Mouse (Mus musculus): ENCODE results near the gene Hyal2. TPM values are rescaled to one million over a fixed set of nuclear protein-coding genes. Genes with fewer than 3 reads are reported as not detected.

The Hyal2 gene
- total RNA-seq, 2 experiments from 2014 or later: 9.3 to 10.1 TPM

Other genes with a start within 250 kb of the Hyal2 start
- 10 to 100 TPM; 17.2 to 18.2 TPM for gene Hemk1, start 229.6 kb upstream of the Hyal2 start, total RNA-seq (2021)
- gene 6430571L13Rik, start 227.3 kb upstream of the Hyal2 start, total RNA-seq (2021): 1 to 10 TPM; 3.7 to 4.0 TPM
- 10 to 100 TPM; 25.4 to 40.2 TPM for gene Cacna2d2, start 168.3 kb upstream of the Hyal2 start, total RNA-seq (2021)
- 10 to 100 TPM; 33.3 to 36.5 TPM for gene Tmem115, start 34.0 kb upstream of the Hyal2 start, total RNA-seq (2021)
- 10 to 100 TPM; 16.2 to 17.4 TPM for gene Cyb561d2, start 25.8 kb upstream of the Hyal2 start, total RNA-seq (2021)
- 10 to 100 TPM; 40.4 to 41.7 TPM for gene Nprl2, start 25.7 kb upstream of the Hyal2 start, total RNA-seq (2021)
- gene Zmynd10, start 20.6 kb upstream of the Hyal2 start, total RNA-seq (2021): 1 to 10 TPM; 4.0 to 5.6 TPM
- 10 to 100 TPM; 14.3 to 17.4 TPM for gene Rassf1, start 16.4 kb upstream of the Hyal2 start, total RNA-seq (2021)
- gene Tusc2, start 4.7 kb upstream of the Hyal2 start, total RNA-seq (2021): 10 to 100 TPM; 86.5 to 94.7 TPM
- 1 to 10 TPM; 5.0 to 7.4 TPM for gene Hyal1, start 9.0 kb downstream of the Hyal2 start, total RNA-seq (2021)
- gene Naa80, start 10.9 kb downstream of the Hyal2 start, total RNA-seq (2021): 10 to 100 TPM; 10.8 to 11.3 TPM
- gene Hyal3, start 12.9 kb downstream of the Hyal2 start, total RNA-seq (2021): 1 to 10 TPM in 1 of 2 experiments, under 1 TPM in 1; 0.96 to 1.1 TPM
- 10 to 100 TPM; 11.1 to 13.3 TPM for gene Ifrd2, start 19.7 kb downstream of the Hyal2 start, total RNA-seq (2021)
- 1 to 10 TPM; 3.4 to 3.5 TPM for gene Sema3b, start 41.3 kb downstream of the Hyal2 start, total RNA-seq (2021)
- 100 to 1,000 TPM; 214 to 221 TPM for gene Gnai2, start 67.4 kb downstream of the Hyal2 start, total RNA-seq (2021)
- gene Slc38a3, start 101.6 kb downstream of the Hyal2 start, total RNA-seq (2021): 10 to 100 TPM; 69.9 to 81.4 TPM
- under 1 TPM; 0.18 to 0.21 TPM for gene Gnat1, start 111.8 kb downstream of the Hyal2 start, total RNA-seq (2021)
- gene Sema3f, start 142.5 kb downstream of the Hyal2 start, total RNA-seq (2021): 10 to 100 TPM; 16.6 to 17.8 TPM
- gene Rbm5, start 203.1 kb downstream of the Hyal2 start, total RNA-seq (2021): 100 to 1,000 TPM; 122 to 155 TPM